ENCODE assay signal across 25 mouse cellular contexts in genomic region chr3:155672558-155672957, GRCm38 (mm10).
DNase-seq lines count a peak whose midpoint lies in the region; ATAC-seq and TF ChIP-seq lines count a peak whose summit lies in the region.
"Had no signal": no experiment of that assay in that cellular context is flagged by ENCODE, and none has a peak within 500 bp of the region (broad histone marks: within the 10 kb centered on the region; RNA-seq: fewer than 3 reads in every experiment).

No protein-coding gene starts in this region.

- no peaks in the 10 kb centered on the region for H3K9me3 ChIP-seq in embryonic facial prominence, embryonic 14.5 days (ENCODE audit: control insufficient read depth, low read length)
- H3K9me3 ChIP-seq in embryonic facial prominence, embryonic 10.5 days: no peaks in the 10 kb centered on the region
- H3K9me3 ChIP-seq in midbrain, embryonic 11.5 days (ENCODE audit: control insufficient read depth, low read length): no peaks in the 10 kb centered on the region
- H3K9me3 ChIP-seq in midbrain, embryonic 16.5 days (replicated peaks; ENCODE audit: control insufficient read depth, low read length, poor library complexity, severe bottlenecking): no peaks in the 10 kb centered on the region
- H3K9me3 ChIP-seq in midbrain, embryonic 14.5 days (ENCODE audit: control insufficient read depth, low read length): no peaks in the 10 kb centered on the region
- H3K9me3 ChIP-seq in midbrain, embryonic 10.5 days (replicated peaks): no peaks in the 10 kb centered on the region
- H3K9me3 ChIP-seq: embryonic facial prominence, embryonic 12.5 days; forebrain, embryonic 12.5 days; forebrain, embryonic 15.5 days; heart, embryonic 12.5 days; heart, embryonic 15.5 days; hindbrain, embryonic 15.5 days had no signal

- no peaks in the 10 kb centered on the region for H3K27me3 ChIP-seq in embryonic facial prominence, embryonic 14.5 days (replicated peaks; ENCODE audit: control insufficient read depth, insufficient read depth, low read length)
- no peaks in the 10 kb centered on the region for H3K27me3 ChIP-seq in embryonic facial prominence, embryonic 10.5 days (replicated peaks; ENCODE audit: low read depth, poor library complexity, severe bottlenecking)
- no peaks in the 10 kb centered on the region for H3K27me3 ChIP-seq in midbrain, embryonic 11.5 days (ENCODE audit: control insufficient read depth, insufficient read depth, low read length)
- no peaks in the 10 kb centered on the region for H3K27me3 ChIP-seq in midbrain, embryonic 16.5 days (ENCODE audit: control insufficient read depth, insufficient read depth, low read depth, low read length)
- no peaks in the 10 kb centered on the region for H3K27me3 ChIP-seq in midbrain, embryonic 14.5 days (ENCODE audit: control insufficient read depth, insufficient read depth, low read length)
- H3K27me3 ChIP-seq in midbrain, embryonic 10.5 days (ENCODE audit: low read depth, poor library complexity, severe bottlenecking): no peaks in the 10 kb centered on the region
- H3K27me3 ChIP-seq in thymus, adult 2 months (ENCODE audit: control insufficient read depth, insufficient read depth, low read length): no peaks in the 10 kb centered on the region
- H3K27me3 ChIP-seq: embryonic facial prominence, embryonic 12.5 days; forebrain, embryonic 12.5 days; forebrain, embryonic 15.5 days; heart, embryonic 12.5 days; heart, embryonic 15.5 days; hindbrain, embryonic 15.5 days had no signal

- DNase-seq in embryonic facial prominence, embryonic 14.5 days (ENCODE audit: low spot score): no peak
- no peak for DNase-seq in embryonic facial prominence, embryonic 10.5 days (ENCODE audit: low spot score)
- no peak for DNase-seq in midbrain, embryonic 11.5 days (ENCODE audit: low spot score, missing footprints)
- peak; percentile 8 for DNase-seq in midbrain, embryonic 14.5 days
- no peak for DNase-seq in midbrain, embryonic 10.5 days (ENCODE audit: low spot score)
- DNase-seq in retina, postnatal 1 day: peak; percentile 70
- no peak for DNase-seq in thymus, adult 2 months
- DNase-seq: adrenal gland, adult 8-10 months; adrenal gland, postnatal 25 days; cerebellum, adult 18-20 months; cerebellum, adult 9-10 months; cerebellum, postnatal 14 days; gastrocnemius, postnatal 25 days; heart, adult 18-20 months; heart, postnatal 10 days; heart, postnatal 36 days had no signal

- ATAC-seq in embryonic facial prominence, embryonic 14.5 days (ENCODE audit: low read depth): 0 out of 2 replicates have a peak, but pooled peaks have one; percentile 50
- ATAC-seq in midbrain, embryonic 11.5 days (ENCODE audit: low FRiP score): peak; percentile 69
- ATAC-seq in midbrain, embryonic 16.5 days: no peak
- ATAC-seq in midbrain, embryonic 14.5 days (ENCODE audit: low FRiP score, low TSS enrichment): no peak
- ATAC-seq: activated CD4-positive, CD25-positive, alpha-beta regulatory T cell, adult 4 months; forebrain, embryonic 15.5 days had no signal

- TF ChIP-seq CTCF in thymus, adult 2 months (IDR thresholded peaks at IDR 0.05; ENCODE audit: borderline replicate concordance, control insufficient read depth, extremely low read depth, insufficient read depth, low read length, poor library complexity): no peak

- 79% methylated on average over 1 of the region's 1 CpGs for WGBS in embryonic facial prominence, embryonic 14.5 days
- WGBS in embryonic facial prominence, embryonic 10.5 days: 69% methylated on average over 1 of the region's 1 CpGs
- 50% methylated on average over 1 of the region's 1 CpGs for WGBS in midbrain, embryonic 11.5 days
- 37% methylated on average over 1 of the region's 1 CpGs for WGBS in midbrain, embryonic 16.5 days
- 22% methylated on average over 1 of the region's 1 CpGs for WGBS in midbrain, embryonic 14.5 days
- WGBS in midbrain, embryonic 10.5 days: 59% methylated on average over 1 of the region's 1 CpGs
- 90% methylated on average over 1 of the region's 1 CpGs for WGBS in thymus, adult 2 months

- H3K9ac ChIP-seq in embryonic facial prominence, embryonic 14.5 days (ENCODE audit: low read depth, low read length): no peak overlapping the region
- H3K9ac ChIP-seq in midbrain, embryonic 11.5 days (ENCODE audit: low read length): no peak overlapping the region
- H3K9ac ChIP-seq in midbrain, embryonic 16.5 days (ENCODE audit: low read depth, low read length): no peak overlapping the region
- no peak overlapping the region for H3K9ac ChIP-seq in midbrain, embryonic 14.5 days (replicated peaks; ENCODE audit: low read length)
- H3K9ac ChIP-seq: embryonic facial prominence, embryonic 12.5 days; forebrain, embryonic 12.5 days; forebrain, embryonic 15.5 days; heart, embryonic 12.5 days; heart, embryonic 15.5 days; hindbrain, embryonic 15.5 days had no signal

- H3K36me3 ChIP-seq in embryonic facial prominence, embryonic 14.5 days (ENCODE audit: control insufficient read depth, insufficient read depth, low read length): no peaks in the 10 kb centered on the region
- H3K36me3 ChIP-seq in embryonic facial prominence, embryonic 10.5 days (replicated peaks): no peaks in the 10 kb centered on the region
- H3K36me3 ChIP-seq in midbrain, embryonic 11.5 days (ENCODE audit: control insufficient read depth, insufficient read depth, low read length): no peaks in the 10 kb centered on the region
- H3K36me3 ChIP-seq in midbrain, embryonic 16.5 days (ENCODE audit: control insufficient read depth, insufficient read depth, low read length): no peaks in the 10 kb centered on the region
- no peaks in the 10 kb centered on the region for H3K36me3 ChIP-seq in midbrain, embryonic 14.5 days (ENCODE audit: control insufficient read depth, insufficient read depth, low read length)
- H3K36me3 ChIP-seq in midbrain, embryonic 10.5 days: no peaks in the 10 kb centered on the region
- H3K36me3 ChIP-seq in thymus, adult 2 months (ENCODE audit: control insufficient read depth, insufficient read depth, low read length): no peaks in the 10 kb centered on the region
- H3K36me3 ChIP-seq: embryonic facial prominence, embryonic 12.5 days; forebrain, embryonic 12.5 days; forebrain, embryonic 15.5 days; heart, embryonic 12.5 days; heart, embryonic 15.5 days; hindbrain, embryonic 15.5 days had no signal

- no peak for TF ChIP-seq POLR2A in thymus, adult 2 months (IDR thresholded peaks at IDR 0.05; ENCODE audit: control insufficient read depth, extremely low read depth, insufficient read depth, low read length, poor library complexity)

- no peaks in the 10 kb centered on the region for H3K4me1 ChIP-seq in embryonic facial prominence, embryonic 14.5 days (ENCODE audit: control insufficient read depth, insufficient read depth, low read length)
- no peaks in the 10 kb centered on the region for H3K4me1 ChIP-seq in embryonic facial prominence, embryonic 10.5 days
- H3K4me1 ChIP-seq in midbrain, embryonic 11.5 days (ENCODE audit: control insufficient read depth, insufficient read depth, low read length): no peaks in the 10 kb centered on the region
- H3K4me1 ChIP-seq in midbrain, embryonic 16.5 days (ENCODE audit: control insufficient read depth, insufficient read depth, low read length): no peaks in the 10 kb centered on the region
- H3K4me1 ChIP-seq in midbrain, embryonic 14.5 days (ENCODE audit: control insufficient read depth, insufficient read depth, low read length): no peaks in the 10 kb centered on the region
- peaks cover 3% of the 10 kb centered on the region for H3K4me1 ChIP-seq in midbrain, embryonic 10.5 days
- no peaks in the 10 kb centered on the region for H3K4me1 ChIP-seq in thymus, adult 2 months (replicated peaks; ENCODE audit: control insufficient read depth, insufficient read depth, low read length)
- H3K4me1 ChIP-seq: embryonic facial prominence, embryonic 12.5 days; forebrain, embryonic 12.5 days; forebrain, embryonic 15.5 days; heart, embryonic 12.5 days; heart, embryonic 15.5 days; hindbrain, embryonic 15.5 days had no signal

- no peak overlapping the region for H3K27ac ChIP-seq in embryonic facial prominence, embryonic 14.5 days (replicated peaks; ENCODE audit: low read depth, low read length)
- H3K27ac ChIP-seq in embryonic facial prominence, embryonic 10.5 days (replicated peaks): no peak overlapping the region
- no peak overlapping the region for H3K27ac ChIP-seq in midbrain, embryonic 11.5 days (ENCODE audit: low read depth, low read length)
- no peak overlapping the region for H3K27ac ChIP-seq in midbrain, embryonic 16.5 days (ENCODE audit: low read length)
- no peak overlapping the region for H3K27ac ChIP-seq in midbrain, embryonic 14.5 days (replicated peaks; ENCODE audit: low read depth, low read length)
- H3K27ac ChIP-seq in midbrain, embryonic 10.5 days (replicated peaks): no peak overlapping the region
- no peak overlapping the region for H3K27ac ChIP-seq in thymus, adult 2 months (ENCODE audit: control insufficient read depth, insufficient read depth, low read length)
- H3K27ac ChIP-seq: embryonic facial prominence, embryonic 12.5 days; forebrain, embryonic 12.5 days; forebrain, embryonic 15.5 days; heart, embryonic 15.5 days; hindbrain, embryonic 15.5 days had no signal

- no peak overlapping the region for H3K4me2 ChIP-seq in embryonic facial prominence, embryonic 14.5 days (ENCODE audit: low read depth, low read length)
- no peak overlapping the region for H3K4me2 ChIP-seq in midbrain, embryonic 11.5 days
- H3K4me2 ChIP-seq in midbrain, embryonic 16.5 days (ENCODE audit: low read length): no peak overlapping the region
- no peak overlapping the region for H3K4me2 ChIP-seq in midbrain, embryonic 14.5 days (ENCODE audit: low read length)
- H3K4me2 ChIP-seq: embryonic facial prominence, embryonic 12.5 days; forebrain, embryonic 12.5 days; forebrain, embryonic 15.5 days; heart, embryonic 12.5 days; heart, embryonic 15.5 days; hindbrain, embryonic 15.5 days had no signal

- H3K4me3 ChIP-seq in embryonic facial prominence, embryonic 14.5 days (ENCODE audit: low read depth, low read length): no peak overlapping the region
- no peak overlapping the region for H3K4me3 ChIP-seq in embryonic facial prominence, embryonic 10.5 days
- H3K4me3 ChIP-seq in midbrain, embryonic 11.5 days (ENCODE audit: low read depth, low read length): no peak overlapping the region
- H3K4me3 ChIP-seq in midbrain, embryonic 16.5 days (ENCODE audit: low read depth, low read length): no peak overlapping the region
- no peak overlapping the region for H3K4me3 ChIP-seq in midbrain, embryonic 14.5 days (replicated peaks; ENCODE audit: low read depth, low read length)
- H3K4me3 ChIP-seq in midbrain, embryonic 10.5 days: no peak overlapping the region
- no peak overlapping the region for H3K4me3 ChIP-seq in thymus, adult 2 months (ENCODE audit: control insufficient read depth, insufficient read depth, low read length)
- H3K4me3 ChIP-seq: embryonic facial prominence, embryonic 12.5 days; erythroblast, embryonic 14.5 days; forebrain, embryonic 12.5 days; forebrain, embryonic 15.5 days; heart, embryonic 12.5 days; heart, embryonic 15.5 days; hindbrain, embryonic 15.5 days had no signal

Comparison
In these comparisons a context has a peak if more than half of its experiments do, and no peak if none do; other contexts are left out.
1. ATAC-seq: peak in embryonic facial prominence, embryonic 14.5 days (single experiment) and midbrain, embryonic 11.5 days (single experiment); none in midbrain, embryonic 16.5 days (single experiment) and midbrain, embryonic 14.5 days (single experiment).
2. DNase-seq: peak in midbrain, embryonic 14.5 days (single experiment) and retina, postnatal 1 day (single experiment); none in embryonic facial prominence, embryonic 14.5 days (single experiment), embryonic facial prominence, embryonic 10.5 days (single experiment), midbrain, embryonic 11.5 days (single experiment), midbrain, embryonic 10.5 days (single experiment) and thymus, adult 2 months (single experiment).